Mouse (Mus musculus): ENCODE results near the gene Csk.

- no peak for TF ChIP-seq POLR2A (IDR thresholded peaks at IDR 0.05; ENCODE audit: insufficient read depth, low read depth, low read length)
- no peak for TF ChIP-seq CTCF (IDR thresholded peaks at IDR 0.05; ENCODE audit: insufficient read depth, low read depth, low read length)
Measured at GRCm38 (mm10) chr9:57647286-57648108, 5.9 kb downstream of the Csk start.
